ENCODE assay signal across 10 mouse cellular contexts in genomic region chr15:77813639-77814375, GRCm38 (mm10). TPM values are rescaled to one million over a fixed set of nuclear protein-coding genes. Genes with fewer than 3 reads are reported as not detected.
DNase-seq lines count a peak whose midpoint lies in the region; ATAC-seq and TF ChIP-seq lines count a peak whose summit lies in the region.
"Had no signal": no experiment of that assay in that cellular context is flagged by ENCODE, and none has a peak within 500 bp of the region (broad histone marks: within the 10 kb centered on the region; RNA-seq: fewer than 3 reads in every experiment).

No protein-coding gene starts in this region.

- DNase-seq in liver, embryonic 11.5 days (ENCODE audit: low spot score) = no peak
- peak; percentile 21 for DNase-seq in hindbrain, postnatal 0 days (ENCODE audit: low spot score)
- no peak for DNase-seq in testis, postnatal 14 days (ENCODE audit: low spot score)
- no peak for DNase-seq in urinary bladder, adult 2 months (ENCODE audit: low spot score)
- no peak for DNase-seq in right cerebral cortex, postnatal 25 days

- H3K9ac ChIP-seq in liver, embryonic 12.5 days = 0 out of 2 replicates have a peak overlapping the region, but pooled peaks have one; percentile 19
- H3K9ac ChIP-seq in liver, embryonic 11.5 days (ENCODE audit: low read depth, low read length) = no peak overlapping the region
- H3K9ac ChIP-seq in embryonic facial prominence, embryonic 12.5 days = no peak overlapping the region
- H3K9ac ChIP-seq in hindbrain, postnatal 0 days (replicated peaks; ENCODE audit: low read length) = no peak overlapping the region
- H3K9ac ChIP-seq: neural tube, embryonic 13.5 days had no signal

- peak overlapping the region; percentile 23; the same call in 1 of the 2 replicates for H3K27ac ChIP-seq in liver, embryonic 12.5 days
- no peak overlapping the region for H3K27ac ChIP-seq in liver, embryonic 11.5 days (ENCODE audit: low read depth, low read length)
- peak overlapping the region; percentile 74 for H3K27ac ChIP-seq in embryonic facial prominence, embryonic 12.5 days
- peak overlapping the region; percentile 17; the same call in 1 of the 2 replicates for H3K27ac ChIP-seq in hindbrain, postnatal 0 days
- H3K27ac ChIP-seq: neural tube, embryonic 13.5 days had no signal

- H3K27me3 ChIP-seq in liver, embryonic 12.5 days (replicated peaks) = no peaks in the 10 kb centered on the region
- H3K27me3 ChIP-seq in liver, embryonic 11.5 days (replicated peaks; ENCODE audit: control insufficient read depth, insufficient read depth, low read length) = no peaks in the 10 kb centered on the region
- H3K27me3 ChIP-seq in embryonic facial prominence, embryonic 12.5 days = no peaks in the 10 kb centered on the region
- H3K27me3 ChIP-seq in hindbrain, postnatal 0 days (ENCODE audit: insufficient read depth, low read length) = no peaks in the 10 kb centered on the region
- H3K27me3 ChIP-seq: neural tube, embryonic 13.5 days had no signal

- H3K4me2 ChIP-seq in liver, embryonic 12.5 days = no peak overlapping the region
- no peak overlapping the region for H3K4me2 ChIP-seq in liver, embryonic 11.5 days
- no peak overlapping the region for H3K4me2 ChIP-seq in embryonic facial prominence, embryonic 12.5 days (replicated peaks)
- no peak overlapping the region for H3K4me2 ChIP-seq in hindbrain, postnatal 0 days (ENCODE audit: low read depth, low read length)
- H3K4me2 ChIP-seq: neural tube, embryonic 13.5 days had no signal

- peak; percentile 53 for TF ChIP-seq CTCF in hindbrain, postnatal 0 days (IDR thresholded peaks at IDR 0.05; ENCODE audit: low read depth)

- peaks cover 56% of the 10 kb centered on the region for H3K4me1 ChIP-seq in liver, embryonic 12.5 days
- H3K4me1 ChIP-seq in liver, embryonic 11.5 days (replicated peaks; ENCODE audit: control insufficient read depth, insufficient read depth, low read length) = peaks cover 45% of the 10 kb centered on the region
- H3K4me1 ChIP-seq in embryonic facial prominence, embryonic 12.5 days = peaks cover 21% of the 10 kb centered on the region
- H3K4me1 ChIP-seq in hindbrain, postnatal 0 days (ENCODE audit: insufficient read depth, low read length) = peaks cover 35% of the 10 kb centered on the region

- 64% methylated on average over 6 of the region's 6 CpGs for whole genome bisulfite sequencing in liver, embryonic 12.5 days (ENCODE audit: insufficient replicate concordance)
- WGBS in liver, embryonic 11.5 days = 71% methylated on average over 6 of the region's 6 CpGs
- 65% methylated on average over 6 of the region's 6 CpGs for WGBS in embryonic facial prominence, embryonic 12.5 days
- WGBS in hindbrain, postnatal 0 days = 69% methylated on average over 6 of the region's 6 CpGs

- peaks cover 49% of the 10 kb centered on the region for H3K36me3 ChIP-seq in liver, embryonic 12.5 days
- peaks cover 22% of the 10 kb centered on the region for H3K36me3 ChIP-seq in liver, embryonic 11.5 days (ENCODE audit: control insufficient read depth, insufficient read depth, low read length)
- H3K36me3 ChIP-seq in embryonic facial prominence, embryonic 12.5 days = peaks cover 26% of the 10 kb centered on the region
- peaks cover 5% of the 10 kb centered on the region; the same call in 1 of the 2 replicates for H3K36me3 ChIP-seq in hindbrain, postnatal 0 days (ENCODE audit: insufficient read depth, low read length)

- no peak overlapping the region for H3K4me3 ChIP-seq in liver, embryonic 12.5 days
- H3K4me3 ChIP-seq in liver, embryonic 11.5 days (ENCODE audit: low read depth, low read length) = no peak overlapping the region
- no peak overlapping the region for H3K4me3 ChIP-seq in embryonic facial prominence, embryonic 12.5 days
- no peak overlapping the region for H3K4me3 ChIP-seq in hindbrain, postnatal 0 days (ENCODE audit: low read length)
- H3K4me3 ChIP-seq: neural tube, embryonic 13.5 days had no signal

- no peaks in the 10 kb centered on the region for H3K9me3 ChIP-seq in liver, embryonic 12.5 days (replicated peaks)
- no peaks in the 10 kb centered on the region for H3K9me3 ChIP-seq in liver, embryonic 11.5 days (ENCODE audit: control insufficient read depth, low read length)
- H3K9me3 ChIP-seq in embryonic facial prominence, embryonic 12.5 days = no peaks in the 10 kb centered on the region
- H3K9me3 ChIP-seq in hindbrain, postnatal 0 days (ENCODE audit: low read length) = no peaks in the 10 kb centered on the region
- H3K9me3 ChIP-seq: neural tube, embryonic 13.5 days had no signal

- no peak for ATAC-seq in liver, embryonic 12.5 days
- no peak for ATAC-seq in liver, embryonic 11.5 days (replicated peaks; ENCODE audit: low FRiP score)
- no peak for ATAC-seq in embryonic facial prominence, embryonic 12.5 days (ENCODE audit: insufficient number of reproducible peaks, insufficient read depth, low FRiP score, low TSS enrichment)
- no peak for ATAC-seq in hindbrain, postnatal 0 days
- peak; percentile 36; the same call in 1 of the 2 replicates for ATAC-seq in megakaryocyte-erythroid progenitor cell, adult 5-6 weeks (replicated peaks; ENCODE audit: low FRiP score, low TSS enrichment, poor library complexity, severe bottlenecking)
- ATAC-seq: activated CD4-positive, CD25-positive, alpha-beta regulatory T cell, adult 4 months had no signal

RNA-seq across cellular contexts. Expression of gene Myh9, which starts 28.2 kb away (rescaled TPM):
- 32.5 and 34.2 TPM in 2 replicates for polyA plus RNA-seq in liver, embryonic 12.5 days (2016; fragmentation: Nextera tagmentation; extraction: Ambion mirVana)
- polyA plus RNA-seq in liver, embryonic 11.5 days (2014; fragmentation: Nextera tagmentation; extraction: Ambion mirVana) = 49.8 and 53.0 TPM in 2 replicates
- polyA plus RNA-seq in embryonic facial prominence, embryonic 12.5 days (2016; fragmentation: Nextera tagmentation; extraction: Ambion mirVana) = 37.3 and 37.9 TPM in 2 replicates
- 29.4 and 33.6 TPM in 2 replicates for total RNA-seq in hindbrain, postnatal 0 days (2014; rRNA removed)
- polyA plus RNA-seq in hindbrain, postnatal 0 days (2015; fragmentation: Nextera tagmentation; extraction: Ambion mirVana) = 8.4 and 9.1 TPM in 2 replicates
- 98.3 and 144 TPM in 2 replicates for total RNA-seq in megakaryocyte-erythroid progenitor cell, adult 5-6 weeks (2014; fragmentation: Nextera tagmentation)
- total RNA-seq in megakaryocyte-erythroid progenitor cell, adult 5-6 weeks (2017) = 195 and 198 TPM in 2 replicates
- polyA plus RNA-seq in urinary bladder, adult 2 months (2012; rRNA removed) = 95.0 and 151 TPM in 2 replicates

RNA-seq across cellular contexts. Expression of gene Apol8, which starts 57.0 kb away (rescaled TPM):
- 25.8 and 26.7 TPM in 2 replicates for polyA plus RNA-seq in liver, embryonic 12.5 days (2016; fragmentation: Nextera tagmentation; extraction: Ambion mirVana)
- polyA plus RNA-seq in liver, embryonic 11.5 days (2014; fragmentation: Nextera tagmentation; extraction: Ambion mirVana) = 2.9 and 3.2 TPM in 2 replicates
- polyA plus RNA-seq in embryonic facial prominence, embryonic 12.5 days (2016; fragmentation: Nextera tagmentation; extraction: Ambion mirVana) = 0.24 and 0.83 TPM in 2 replicates
- total RNA-seq in hindbrain, postnatal 0 days (2014; rRNA removed) = 0.50 and 0.84 TPM in 2 replicates
- polyA plus RNA-seq in hindbrain, postnatal 0 days (2015; fragmentation: Nextera tagmentation; extraction: Ambion mirVana) = 0.35 and 0.50 TPM in 2 replicates
- 3.8 and 5.5 TPM in 2 replicates for total RNA-seq in megakaryocyte-erythroid progenitor cell, adult 5-6 weeks (2014; fragmentation: Nextera tagmentation)
- 1.4 and 1.6 TPM in 2 replicates for total RNA-seq in megakaryocyte-erythroid progenitor cell, adult 5-6 weeks (2017)
- 0.29 and 0.72 TPM in 2 replicates for polyA plus RNA-seq in urinary bladder, adult 2 months (2012; rRNA removed)
- polyA plus RNA-seq: activated CD4-positive, CD25-positive, alpha-beta regulatory T cell, adult 4 months; neural tube, embryonic 13.5 days had no signal
